Mouse (Mus musculus) CD4-positive helper T cell, adult 2 months (primary cell): ENCODE results near the gene Slc29a4.

Experiments used
- DNase-seq: peaks from one replicate; pipeline ENCODE4 v3.0.0-alpha.2; 2012; ENCODE audit warnings: low read depth, missing footprints, low spot score

Gene Slc29a4

DNA sequence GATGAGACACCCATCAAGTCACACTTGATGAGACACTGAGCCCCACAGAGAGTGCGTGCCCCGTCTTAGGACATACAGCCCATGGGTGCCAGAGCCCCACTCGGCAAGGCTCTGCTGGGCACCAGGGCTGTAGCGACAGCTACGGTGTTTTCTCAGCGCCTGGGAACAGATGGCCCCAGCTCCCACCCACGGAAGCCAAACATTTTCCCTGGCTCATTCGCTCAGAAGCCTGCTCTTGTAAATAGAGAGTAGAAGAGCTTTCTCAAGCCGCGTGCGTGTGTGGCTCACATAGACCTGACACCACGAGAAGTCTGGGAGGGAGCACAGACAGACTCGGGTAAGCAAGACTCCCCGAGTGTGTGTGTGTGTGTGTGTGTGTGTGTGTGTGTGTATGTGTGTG, at the start of gene Slc29a4:
Gene Slc29a4, plus strand, starts transcription at position 265 of the 400 bp plus-strand sequence.
- DNase-seq, result no peak

- no peak for DNase-seq
Observed at GRCm38 (mm10) chr5:142648162-142648561, 44.1 kb upstream of the Slc29a4 start.

GRCm38 (mm10) chr5:142649460-142650050, 42.8 kb upstream of the Slc29a4 start:
- DNase-seq, result no peak

DNA sequence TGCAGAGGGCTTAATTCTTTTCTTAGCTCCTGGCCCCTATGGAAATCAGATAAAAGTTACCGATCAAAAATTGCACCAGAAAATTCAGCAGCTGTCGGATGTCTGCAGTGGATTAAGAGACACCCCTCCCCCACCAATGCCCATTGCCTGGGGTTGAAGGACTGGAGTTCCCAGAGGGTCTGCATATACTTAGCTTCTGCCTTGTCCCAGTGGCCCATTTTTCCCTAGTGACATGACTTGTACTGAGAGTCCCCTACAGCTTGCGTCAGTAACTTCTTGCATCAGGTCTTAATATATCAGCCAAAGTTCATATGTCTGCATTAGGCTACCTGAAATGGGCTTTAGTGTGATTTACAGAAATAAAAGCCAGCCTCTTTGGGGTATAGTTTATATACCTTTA, 41.9 kb upstream of the Slc29a4 start:
- no peak for DNase-seq

GRCm38 (mm10) chr5:142650794-142651497, 41.4 kb upstream of the Slc29a4 start:
- no peak for DNase-seq

- DNase-seq, result no peak
Observed at GRCm38 (mm10) chr5:142652266-142652665, 40.0 kb upstream of the Slc29a4 start.

DNA sequence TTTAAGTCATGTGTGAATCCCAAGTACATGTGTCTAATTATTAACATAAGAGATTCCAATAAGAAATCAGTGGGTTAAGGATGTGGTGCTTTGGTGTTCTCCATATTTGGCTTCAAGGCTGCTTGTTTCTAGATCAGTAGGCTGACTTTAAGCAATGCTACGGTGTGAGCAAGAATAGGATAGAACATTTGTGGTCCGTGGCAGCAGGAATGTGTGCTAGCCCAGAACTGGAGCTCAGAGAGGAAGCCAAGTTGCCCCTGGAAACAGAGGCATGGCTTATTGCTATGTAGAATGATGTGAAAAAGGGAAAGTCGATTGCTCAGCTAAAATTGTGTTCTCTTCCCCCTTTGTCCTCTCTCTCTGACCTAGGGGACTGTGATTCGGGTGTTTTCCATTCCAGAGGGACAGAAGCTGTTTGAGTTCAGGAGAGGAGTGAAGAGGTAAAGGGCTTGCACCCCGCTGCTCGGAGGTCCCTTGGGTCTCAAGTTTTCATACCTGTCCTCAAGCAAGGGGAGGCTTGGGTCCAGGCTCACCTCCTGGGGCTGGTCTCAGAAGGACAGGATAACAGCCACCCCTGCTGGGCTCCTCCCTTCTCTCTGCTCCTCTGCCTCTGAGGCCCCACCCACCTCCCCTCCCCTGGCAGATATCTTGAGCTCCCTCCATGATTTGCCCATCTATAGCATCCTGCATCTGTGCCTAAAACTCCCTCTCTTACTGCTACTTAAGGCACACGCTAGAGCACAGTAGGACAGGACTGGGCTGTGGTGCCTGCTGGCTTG, 31.5 kb upstream of the Slc29a4 start:
- DNase-seq, result no peak

GRCm38 (mm10) chr5:142667921-142668320, 24.4 kb upstream of the Slc29a4 start:
- no peak for DNase-seq

- DNase-seq, result no peak
Observed at GRCm38 (mm10) chr5:142668556-142669263, 23.6 kb upstream of the Slc29a4 start.

DNA sequence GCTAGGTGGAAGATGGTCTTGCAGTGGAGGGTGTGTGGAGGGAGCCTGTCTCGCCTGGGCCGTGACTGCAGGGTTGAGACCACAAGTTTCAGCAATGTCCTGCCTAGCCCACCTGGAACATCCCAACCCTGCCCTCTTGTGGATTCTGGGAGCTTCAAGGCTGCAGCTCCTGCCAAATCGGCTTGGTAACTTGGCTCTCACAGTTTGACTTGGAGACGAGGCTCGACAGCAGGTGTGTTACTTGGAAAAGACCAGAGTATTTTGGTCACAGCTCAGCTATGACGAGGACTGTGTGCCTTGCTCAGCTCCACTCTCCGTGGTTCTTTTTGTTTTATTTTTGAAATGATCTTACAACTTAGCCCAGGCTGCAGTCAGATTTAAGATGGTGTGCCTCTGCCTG, 22.6 kb upstream of the Slc29a4 start:
- DNase-seq, result no peak

GRCm38 (mm10) chr5:142673082-142673481, 19.2 kb upstream of the Slc29a4 start:
- DNase-seq, result no peak

GRCm38 (mm10) chr5:142678141-142678571, 14.2 kb upstream of the Slc29a4 start:
- no peak for DNase-seq

DNA sequence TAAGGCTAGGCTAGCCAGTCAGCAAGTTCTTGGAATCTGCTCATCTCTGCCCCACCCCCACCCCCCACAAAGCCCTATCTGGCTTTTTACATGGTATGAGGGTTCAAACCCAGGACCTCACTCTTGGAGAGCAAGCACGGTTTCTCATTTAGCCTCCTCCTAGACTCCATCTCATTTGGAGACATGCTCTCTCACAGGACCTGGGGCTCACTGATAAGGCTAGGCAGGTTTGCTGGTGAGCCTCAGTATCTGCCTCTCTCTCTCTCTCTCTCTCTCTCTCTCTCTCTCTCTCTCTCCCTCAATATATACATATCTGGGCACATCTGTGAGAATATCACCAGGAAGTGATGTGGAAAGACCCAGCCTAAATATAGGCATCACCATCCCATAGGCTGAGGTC, 13.2 kb upstream of the Slc29a4 start:
- no peak for DNase-seq

DNA sequence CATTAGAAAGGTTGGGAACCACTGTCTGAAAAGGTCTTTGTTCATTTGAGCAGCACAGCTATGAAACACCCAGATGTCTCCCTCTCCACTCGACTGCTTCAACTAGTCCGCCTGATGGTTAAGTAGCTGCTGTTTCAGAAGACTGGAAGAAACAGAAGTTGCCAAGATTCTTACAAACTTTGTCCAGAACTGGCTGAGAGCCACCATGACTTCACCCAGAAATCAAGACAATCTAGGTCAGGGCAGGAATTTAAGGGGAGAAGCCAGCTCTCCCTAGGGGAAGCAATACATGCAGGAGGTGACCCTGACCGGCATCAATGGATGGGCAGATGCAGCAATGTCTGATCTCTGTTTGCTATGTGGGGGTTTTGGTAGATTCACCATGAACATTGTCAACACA, 10.4 kb upstream of the Slc29a4 start:
- no peak for DNase-seq

DNA sequence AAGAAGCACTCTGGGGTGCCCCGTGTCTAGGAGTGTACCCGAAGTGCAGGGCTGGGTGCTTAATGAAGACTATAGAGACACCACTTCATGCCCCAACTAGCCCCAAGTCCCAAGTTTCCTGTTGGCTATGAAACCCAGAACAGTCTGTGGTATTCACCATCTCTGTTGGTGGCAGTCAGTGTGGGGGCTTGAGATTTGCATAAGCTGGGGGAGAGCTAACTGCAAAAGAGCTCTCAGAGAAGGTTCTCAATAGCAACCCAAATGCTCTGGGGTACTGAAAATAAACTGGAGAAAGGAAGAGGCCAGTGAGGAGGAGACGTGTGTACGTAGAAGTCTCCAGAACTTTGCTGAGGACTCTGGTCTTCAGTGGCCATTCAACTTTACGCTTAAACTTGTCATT, 9.8 kb upstream of the Slc29a4 start:
- no peak for DNase-seq

DNA sequence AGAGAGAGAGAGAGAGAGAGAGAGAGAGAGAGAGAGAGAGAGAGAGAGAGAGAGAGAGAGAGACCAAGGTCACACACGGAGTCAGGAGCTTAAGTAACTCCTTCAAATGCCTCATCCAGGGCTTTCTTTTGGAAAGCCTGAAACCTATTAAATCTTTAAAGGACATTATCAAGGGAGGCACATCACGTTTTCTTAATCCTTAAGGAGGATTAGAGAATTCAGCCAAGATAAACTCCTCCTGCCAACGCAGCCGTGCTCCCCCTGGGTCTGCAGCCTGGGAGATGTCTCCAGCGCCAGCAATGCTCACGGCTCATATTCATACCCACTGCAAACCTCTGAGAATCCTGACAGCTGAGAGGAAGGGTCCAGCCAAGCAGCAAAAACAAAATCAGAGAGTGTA, 3.4 kb upstream of the Slc29a4 start:
- no peak for DNase-seq

- DNase-seq, result no peak
Observed at GRCm38 (mm10) chr5:142690343-142690742, 2.0 kb upstream of the Slc29a4 start.

DNA sequence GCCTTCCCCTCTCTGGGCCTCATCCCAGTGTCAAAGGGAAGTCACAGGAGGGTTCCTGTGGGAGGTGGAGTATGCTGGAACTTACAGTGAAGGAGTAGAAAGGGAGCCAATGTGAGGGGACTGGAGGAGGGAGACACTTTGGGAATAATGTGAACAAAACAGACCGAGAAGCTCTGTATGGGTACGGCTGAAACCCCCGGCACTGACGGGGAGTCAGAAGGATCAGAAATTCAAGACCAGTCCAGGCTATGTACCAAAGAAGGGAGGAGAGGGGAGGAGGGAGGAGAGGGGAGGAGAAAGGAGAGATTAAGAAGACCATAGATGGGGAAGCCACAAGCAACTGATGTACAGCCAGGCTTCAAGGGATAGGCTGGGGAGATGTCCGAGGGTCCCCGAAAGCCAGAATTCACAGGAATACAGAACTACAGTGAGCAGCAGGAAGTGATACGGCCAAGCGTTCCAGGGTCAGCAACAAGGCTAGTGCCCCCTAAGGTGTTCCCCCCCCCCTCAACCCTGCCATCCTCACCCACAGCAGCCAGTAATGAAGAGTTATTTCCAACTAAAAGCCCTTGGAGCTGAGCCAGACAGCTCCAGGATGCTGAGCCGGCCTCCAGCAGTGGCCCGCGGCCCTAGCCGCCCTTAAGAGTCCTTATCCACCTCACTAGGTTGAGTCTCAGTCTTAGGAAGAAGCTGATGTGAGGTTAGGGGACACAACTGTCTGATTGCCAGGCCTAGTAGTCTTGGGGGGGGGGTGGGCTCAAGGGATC, 842 bp downstream of the Slc29a4 start:
- DNase-seq, result no peak

- no peak for DNase-seq
Observed at GRCm38 (mm10) chr5:142693738-142694430, 1.6 kb downstream of the Slc29a4 start.

- no peak for DNase-seq
Observed at GRCm38 (mm10) chr5:142694627-142695340, 2.5 kb downstream of the Slc29a4 start.
